Mouse (Mus musculus): ENCODE measurements around the gene Klrb1c. TPM values are rescaled to one million over a fixed set of nuclear protein-coding genes. Genes with fewer than 3 reads are reported as not detected.
A peak's percentile ranks its signal among the peaks of the same experiment; 100 is the strongest.
"Not testable (repeated sequence)": the region's sequence is repeated elsewhere in the genome, so short reads cannot be mapped to it uniquely, and the experiment has no call there.

Klrb1c gene
- polyA plus RNA-seq, 1 experiment from 2014 or later: not detected

GRCm38 (mm10) chr6:128764598-128764997 is 24.4 kb downstream of the Klrb1c start:
- Histone ChIP-seq H3K36me3 (no peaks in the 10 kb centered on the region), H3K4me3 (replicated peaks) (peak overlapping the region; percentile 45), H3K4me1 (replicated peaks) (peaks cover 3% of the 10 kb centered on the region), H3K27me3 (no peaks in the 10 kb centered on the region), H3K9me3 (no peaks in the 10 kb centered on the region), H3K4me2 (peak overlapping the region; percentile 49), H3K9ac (replicated peaks) (no peak overlapping the region), H3K27ac (no peak overlapping the region)
- WGBS: 23% methylated on average over 5 of the region's 5 CpGs
- ATAC-seq (ENCODE audit: insufficient number of reproducible peaks, insufficient read depth, low FRiP score, low TSS enrichment, low read depth): no peak

GRCm38 (mm10) chr6:128763736-128764523 is 25.1 kb downstream of the Klrb1c start:
- peak; percentile 95 for ATAC-seq (ENCODE audit: insufficient number of reproducible peaks, insufficient read depth, low FRiP score, low TSS enrichment, low read depth)

GRCm38 (mm10) chr6:128762892-128763670 is 25.9 kb downstream of the Klrb1c start:
- 67% methylated on average over 9 of the region's 10 CpGs for WGBS
- H3K9me3 ChIP-seq; H3K36me3 ChIP-seq; H3K4me1 ChIP-seq (replicated peaks); H3K9ac ChIP-seq (replicated peaks); H3K27me3 ChIP-seq; ATAC-seq (ENCODE audit: insufficient number of reproducible peaks, insufficient read depth, low FRiP score, low TSS enrichment, low read depth): not testable (repeated sequence)
- Histone ChIP-seq H3K4me2 (peak overlapping the region; percentile 56), H3K27ac (0 out of 2 replicates have a peak overlapping the region, but pooled peaks have one; percentile 75), H3K4me3 (replicated peaks) (peak overlapping the region; percentile 45)

More at GRCm38 (mm10) chr6:128763736-128764523, 25.1 kb downstream of the Klrb1c start:
- Histone ChIP-seq H3K9me3 (no peaks in the 10 kb centered on the region), H3K4me1 (replicated peaks) (no peaks in the 10 kb centered on the region; the same call in 1 of the 2 replicates), H3K4me2 (peak overlapping the region; percentile 56), H3K4me3 (replicated peaks) (peak overlapping the region; percentile 45), H3K27ac (peak overlapping the region; percentile 75), H3K27me3 (no peaks in the 10 kb centered on the region), H3K36me3 (no peaks in the 10 kb centered on the region), H3K9ac (replicated peaks) (peak overlapping the region; percentile 55)
- 3% methylated on average over 30 of the region's 30 CpGs for WGBS

- H3K9me3 ChIP-seq: no peaks in the 10 kb centered on the region
- H3K4me2 ChIP-seq: peak overlapping the region; percentile 43
- peak overlapping the region; percentile 57 for H3K4me3 ChIP-seq (replicated peaks)
- H3K36me3 ChIP-seq: no peaks in the 10 kb centered on the region
- no peaks in the 10 kb centered on the region for H3K27me3 ChIP-seq
- no peak overlapping the region for H3K27ac ChIP-seq
- WGBS: 39% methylated on average over 5 of the region's 5 CpGs
- H3K4me1 ChIP-seq (replicated peaks): no peaks in the 10 kb centered on the region; the same call in 1 of the 2 replicates
- H3K9ac ChIP-seq (replicated peaks): no peak overlapping the region; the same call in 1 of the 2 replicates
- ATAC-seq (ENCODE audit: insufficient number of reproducible peaks, insufficient read depth, low FRiP score, low TSS enrichment, low read depth): no peak
These were observed 27.9 kb downstream of the Klrb1c start for GRCm38 (mm10) chr6:128761144-128761540.

- Histone ChIP-seq H3K4me2 (peak overlapping the region; percentile 43), H3K9ac (replicated peaks) (peak overlapping the region; percentile 60), H3K4me3 (replicated peaks) (peak overlapping the region; percentile 57), H3K27ac (peak overlapping the region; percentile 86)
- ATAC-seq (ENCODE audit: insufficient number of reproducible peaks, insufficient read depth, low FRiP score, low TSS enrichment, low read depth): peak; percentile 62
- not testable (repeated sequence) for H3K9me3 ChIP-seq; H3K4me1 ChIP-seq (replicated peaks); H3K36me3 ChIP-seq; H3K27me3 ChIP-seq
- WGBS: under 1% methylated on average over 44 of the region's 44 CpGs
These were observed 28.4 kb downstream of the Klrb1c start for GRCm38 (mm10) chr6:128760416-128761143.

- ATAC-seq (ENCODE audit: insufficient number of reproducible peaks, insufficient read depth, low FRiP score, low TSS enrichment, low read depth); H3K9me3 ChIP-seq; H3K27me3 ChIP-seq; H3K36me3 ChIP-seq; H3K4me1 ChIP-seq (replicated peaks): not testable (repeated sequence)
- Histone ChIP-seq H3K4me3 (replicated peaks) (peak overlapping the region; percentile 57), H3K9ac (replicated peaks) (peak overlapping the region; percentile 60), H3K4me2 (peak overlapping the region; percentile 43), H3K27ac (peak overlapping the region; percentile 86)
- WGBS: under 1% methylated on average over 22 of the region's 22 CpGs
These were observed 29.0 kb downstream of the Klrb1c start for GRCm38 (mm10) chr6:128760016-128760415.

GRCm38 (mm10) chr6:128759221-128759950 is 29.6 kb downstream of the Klrb1c start:
- no peak for ATAC-seq (ENCODE audit: insufficient number of reproducible peaks, insufficient read depth, low FRiP score, low TSS enrichment, low read depth)
- Histone ChIP-seq H3K9ac (replicated peaks) (no peak overlapping the region), H3K4me1 (replicated peaks) (no peaks in the 10 kb centered on the region; the same call in 1 of the 2 replicates), H3K4me2 (peak overlapping the region; percentile 43), H3K27me3 (no peaks in the 10 kb centered on the region), H3K9me3 (no peaks in the 10 kb centered on the region), H3K27ac (no peak overlapping the region), H3K36me3 (no peaks in the 10 kb centered on the region), H3K4me3 (replicated peaks) (0 out of 2 replicates have a peak overlapping the region, but pooled peaks have one; percentile 57)
- 81% methylated on average over 5 of the region's 5 CpGs for WGBS

GRCm38 (mm10) chr6:128755402-128755763 is 33.6 kb downstream of the Klrb1c start:
- ATAC-seq (ENCODE audit: insufficient number of reproducible peaks, insufficient read depth, low FRiP score, low TSS enrichment, low read depth); H3K9me3 ChIP-seq; H3K4me2 ChIP-seq; H3K4me3 ChIP-seq (replicated peaks); H3K4me1 ChIP-seq (replicated peaks); H3K9ac ChIP-seq (replicated peaks); H3K36me3 ChIP-seq; H3K27me3 ChIP-seq; H3K27ac ChIP-seq: not testable (repeated sequence)
- WGBS: 48% methylated on average over 4 of the region's 4 CpGs

GRCm38 (mm10) chr6:128754748-128755401 is 34.1 kb downstream of the Klrb1c start:
- not testable (repeated sequence) for H3K4me1 ChIP-seq (replicated peaks); H3K36me3 ChIP-seq; H3K27ac ChIP-seq; H3K4me2 ChIP-seq; H3K9me3 ChIP-seq; H3K27me3 ChIP-seq; ATAC-seq (ENCODE audit: insufficient number of reproducible peaks, insufficient read depth, low FRiP score, low TSS enrichment, low read depth); H3K9ac ChIP-seq (replicated peaks); H3K4me3 ChIP-seq (replicated peaks)
- 78% methylated on average over 12 of the region's 12 CpGs for WGBS

- peak; percentile 72; the same call in 1 of the 2 replicates for ATAC-seq (ENCODE audit: insufficient number of reproducible peaks, insufficient read depth, low FRiP score, low TSS enrichment, low read depth)
- not testable (repeated sequence) for H3K27ac ChIP-seq
- H3K4me2 ChIP-seq: 0 out of 2 replicates have a peak overlapping the region, but pooled peaks have one; percentile 30
These were observed 34.8 kb downstream of the Klrb1c start for GRCm38 (mm10) chr6:128754265-128754664.

More at GRCm38 (mm10) chr6:128754265-128754664, 34.8 kb downstream of the Klrb1c start:
- H3K27me3 ChIP-seq; H3K36me3 ChIP-seq; H3K4me1 ChIP-seq (replicated peaks); H3K9me3 ChIP-seq; H3K9ac ChIP-seq (replicated peaks): not testable (repeated sequence)
- WGBS: 41% methylated on average over 10 of the region's 10 CpGs
- H3K4me3 ChIP-seq (replicated peaks): 0 out of 2 replicates have a peak overlapping the region, but pooled peaks have one; percentile 4
